Mouse (Mus musculus): ENCODE data around the gene Lpar1. TPM values are rescaled to one million over a fixed set of nuclear protein-coding genes. Genes with fewer than 3 reads are reported as not detected.
"Not testable (repeated sequence)": the region's sequence is repeated elsewhere in the genome, so short reads cannot be mapped to it uniquely, and the experiment has no call there.

Gene Lpar1
- polyA plus RNA-seq, 1 experiment from 2014 or later, result 29.6 TPM

DNA sequence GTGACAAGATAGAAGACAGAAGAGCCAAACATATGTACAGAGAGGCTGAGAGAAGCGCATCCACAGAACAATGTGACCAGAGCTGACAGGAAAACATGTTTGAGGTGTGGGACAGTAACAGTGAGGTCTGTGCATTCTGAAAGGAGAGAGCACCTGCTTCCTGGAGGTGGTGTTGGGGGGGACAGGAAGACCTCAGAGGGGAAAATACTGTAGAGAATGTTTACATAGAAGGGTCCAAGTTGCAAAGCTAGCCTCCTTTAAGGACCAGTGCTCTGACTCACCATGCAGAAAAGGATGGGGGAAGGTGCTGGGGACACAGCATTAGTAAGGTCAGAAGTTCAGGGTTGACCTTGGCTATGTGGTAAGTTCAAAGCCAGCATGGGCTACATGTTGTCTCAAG, 9.1 kb upstream of the Lpar1 start:
- Histone ChIP-seq H3K27me3 (no peaks in the 10 kb centered on the region), H3K27ac (replicated peaks) (no peak overlapping the region), H3K4me2 (replicated peaks) (no peak overlapping the region), H3K4me3 (no peak overlapping the region), H3K36me3 (no peaks in the 10 kb centered on the region), H3K9me3 (no peaks in the 10 kb centered on the region), H3K4me1 (no peaks in the 10 kb centered on the region), H3K9ac (replicated peaks) (no peak overlapping the region)
- WGBS, result 100% methylated on average over 1 of the region's 1 CpGs
- ATAC-seq (replicated peaks), result no peak

DNA sequence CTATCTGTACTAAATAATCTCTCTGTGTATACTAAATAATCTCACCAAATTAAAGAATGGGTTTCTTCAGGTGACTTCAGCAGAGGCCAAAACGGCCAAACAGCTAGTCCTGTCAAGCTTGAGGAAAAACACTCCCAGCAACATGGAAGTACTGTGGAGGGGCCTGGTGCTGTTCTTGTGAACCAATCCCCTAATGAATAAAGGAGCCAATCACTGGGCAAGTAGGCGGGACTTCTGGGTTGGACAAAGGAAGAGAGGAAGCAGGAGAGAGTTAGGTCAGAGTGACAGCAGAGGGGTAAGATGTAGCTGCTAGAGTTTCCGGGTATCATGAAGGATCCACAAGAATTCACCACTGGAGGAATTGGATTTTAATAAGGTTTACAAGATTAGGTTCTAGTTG, 3.3 kb upstream of the Lpar1 start:
- Histone ChIP-seq H3K27ac (replicated peaks) (no peak overlapping the region), H3K27me3 (no peaks in the 10 kb centered on the region), H3K9me3 (no peaks in the 10 kb centered on the region), H3K4me3 (no peak overlapping the region), H3K9ac (replicated peaks) (no peak overlapping the region), H3K4me1 (peaks cover 17% of the 10 kb centered on the region), H3K4me2 (replicated peaks) (no peak overlapping the region), H3K36me3 (no peaks in the 10 kb centered on the region)
- ATAC-seq (replicated peaks), result no peak
- WGBS, result 72% methylated on average over 3 of the region's 3 CpGs

GRCm38 (mm10) chr4:58554359-58554838, 701 bp upstream of the Lpar1 start:
- Histone ChIP-seq H3K27ac (replicated peaks) (no peak overlapping the region), H3K4me1 (peaks cover 17% of the 10 kb centered on the region), H3K4me2 (replicated peaks) (peak overlapping the region; percentile 92; the same call in 1 of the 2 replicates), H3K9ac (replicated peaks) (no peak overlapping the region), H3K27me3 (no peaks in the 10 kb centered on the region), H3K4me3 (no peak overlapping the region), H3K9me3 (no peaks in the 10 kb centered on the region), H3K36me3 (no peaks in the 10 kb centered on the region)
- 50% methylated on average over 10 of the region's 10 CpGs for WGBS
- no peak for ATAC-seq (replicated peaks)

- Histone ChIP-seq H3K36me3 (no peaks in the 10 kb centered on the region), H3K9me3 (no peaks in the 10 kb centered on the region), H3K9ac (replicated peaks) (peak overlapping the region; percentile 60), H3K4me2 (replicated peaks) (peak overlapping the region; percentile 92), H3K4me1 (peaks cover 17% of the 10 kb centered on the region), H3K4me3 (peak overlapping the region; percentile 68), H3K27ac (replicated peaks) (0 out of 2 replicates have a peak overlapping the region, but pooled peaks have one; percentile 17), H3K27me3 (no peaks in the 10 kb centered on the region)
- WGBS, result under 1% methylated on average over 70 of the region's 71 CpGs
- peak; percentile 88 for ATAC-seq (replicated peaks)
Observed at GRCm38 (mm10) chr4:58552731-58553630, 717 bp downstream of the Lpar1 start.

- Histone ChIP-seq H3K4me1 (peaks cover 17% of the 10 kb centered on the region), H3K9ac (replicated peaks) (peak overlapping the region; percentile 60; the same call in 1 of the 2 replicates), H3K27ac (replicated peaks) (no peak overlapping the region), H3K4me3 (peak overlapping the region; percentile 68), H3K36me3 (no peaks in the 10 kb centered on the region), H3K4me2 (replicated peaks) (peak overlapping the region; percentile 92), H3K27me3 (no peaks in the 10 kb centered on the region), H3K9me3 (no peaks in the 10 kb centered on the region)
- ATAC-seq (replicated peaks), result no peak
- WGBS, result 3% methylated on average over 10 of the region's 10 CpGs
Observed at GRCm38 (mm10) chr4:58552229-58552628, 1.5 kb downstream of the Lpar1 start.

DNA sequence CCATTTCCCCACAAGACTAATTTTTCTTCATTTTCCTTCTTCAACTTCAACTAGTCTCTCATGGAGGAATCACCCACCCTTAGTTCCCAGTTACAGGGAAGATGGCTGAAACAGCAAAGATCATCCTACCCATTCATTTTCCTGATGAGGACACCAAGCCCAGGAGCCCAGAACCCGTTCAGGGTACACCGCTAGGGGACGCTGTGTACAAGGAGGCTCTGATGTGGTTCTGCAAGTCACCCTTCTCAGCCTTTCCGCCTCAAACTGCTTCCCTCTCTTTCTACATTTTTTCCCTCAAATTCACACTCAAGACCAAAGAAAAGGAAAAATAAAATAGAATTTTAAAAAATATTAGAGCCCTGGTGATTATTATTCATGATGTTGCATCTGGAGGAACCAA, 1.9 kb downstream of the Lpar1 start:
- Histone ChIP-seq H3K4me3 (peak overlapping the region; percentile 68), H3K9me3 (no peaks in the 10 kb centered on the region), H3K4me2 (replicated peaks) (peak overlapping the region; percentile 92), H3K4me1 (peaks cover 18% of the 10 kb centered on the region), H3K36me3 (no peaks in the 10 kb centered on the region), H3K9ac (replicated peaks) (no peak overlapping the region), H3K27me3 (no peaks in the 10 kb centered on the region), H3K27ac (replicated peaks) (no peak overlapping the region)
- WGBS, result 2% methylated on average over 4 of the region's 4 CpGs
- no peak for ATAC-seq (replicated peaks)

DNA sequence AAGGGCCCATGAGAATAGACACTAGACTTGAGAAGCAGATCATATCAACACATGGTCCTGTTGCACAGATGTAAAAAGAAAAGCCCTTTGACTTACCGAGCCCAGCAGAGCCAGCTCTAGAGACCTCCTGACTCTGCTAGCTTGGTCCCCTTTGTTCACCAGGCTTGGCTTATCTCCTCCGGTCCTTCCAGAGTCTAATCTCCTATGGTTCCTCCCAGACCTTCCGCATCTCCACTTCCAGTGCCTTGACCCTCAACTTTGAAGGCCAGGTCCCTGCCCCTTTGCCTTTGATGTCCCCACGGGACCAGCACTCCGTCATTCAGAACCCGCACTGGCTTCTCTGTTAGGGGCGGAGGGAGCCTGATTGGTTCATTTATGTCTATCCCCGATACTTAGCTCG, 6.0 kb downstream of the Lpar1 start:
- Histone ChIP-seq H3K27ac (replicated peaks) (no peak overlapping the region), H3K4me1 (peaks cover 14% of the 10 kb centered on the region), H3K36me3 (no peaks in the 10 kb centered on the region), H3K9me3 (no peaks in the 10 kb centered on the region), H3K9ac (replicated peaks) (no peak overlapping the region), H3K27me3 (no peaks in the 10 kb centered on the region), H3K4me3 (no peak overlapping the region), H3K4me2 (replicated peaks) (no peak overlapping the region)
- WGBS, result 76% methylated on average over 9 of the region's 9 CpGs
- ATAC-seq (replicated peaks), result no peak

DNA sequence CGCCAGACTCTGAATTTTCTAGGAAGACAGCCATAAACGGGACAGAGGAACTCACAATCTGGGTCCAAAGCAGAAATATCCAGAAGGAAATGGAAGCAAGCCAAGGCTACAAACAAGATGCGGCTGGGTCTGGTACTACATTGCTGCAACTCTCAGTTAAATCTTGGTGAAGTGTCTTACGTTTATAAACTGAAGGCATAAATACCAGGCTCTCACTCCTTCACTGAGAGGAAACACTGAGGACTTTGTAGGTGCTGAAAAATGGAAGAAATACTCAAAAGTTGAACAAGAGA, 6.5 kb downstream of the Lpar1 start:
- Histone ChIP-seq H3K4me1 (peaks cover 9% of the 10 kb centered on the region), H3K27ac (replicated peaks) (no peak overlapping the region), H3K4me2 (replicated peaks) (no peak overlapping the region), H3K4me3 (no peak overlapping the region), H3K27me3 (no peaks in the 10 kb centered on the region), H3K9ac (replicated peaks) (no peak overlapping the region), H3K36me3 (no peaks in the 10 kb centered on the region), H3K9me3 (no peaks in the 10 kb centered on the region)
- ATAC-seq (replicated peaks), result peak; percentile 41; the same call in 1 of the 2 replicates
- 72% methylated on average over 4 of the region's 4 CpGs for whole genome bisulfite sequencing

- Histone ChIP-seq H3K4me2 (replicated peaks) (no peak overlapping the region), H3K9me3 (no peaks in the 10 kb centered on the region), H3K4me1 (peaks cover 8% of the 10 kb centered on the region), H3K4me3 (no peak overlapping the region), H3K27me3 (no peaks in the 10 kb centered on the region), H3K36me3 (no peaks in the 10 kb centered on the region), H3K9ac (replicated peaks) (no peak overlapping the region), H3K27ac (replicated peaks) (no peak overlapping the region)
- 37% methylated on average over 11 of the region's 11 CpGs for WGBS
- peak; percentile 54 for ATAC-seq (replicated peaks)
Observed at GRCm38 (mm10) chr4:58546441-58547272, 7.0 kb downstream of the Lpar1 start.

GRCm38 (mm10) chr4:58545888-58546432, 7.7 kb downstream of the Lpar1 start:
- WGBS, result 54% methylated on average over 9 of the region's 9 CpGs
- Histone ChIP-seq H3K27me3 (no peaks in the 10 kb centered on the region), H3K9ac (replicated peaks) (no peak overlapping the region), H3K36me3 (no peaks in the 10 kb centered on the region), H3K9me3 (no peaks in the 10 kb centered on the region), H3K4me1 (peaks cover 8% of the 10 kb centered on the region), H3K4me2 (replicated peaks) (no peak overlapping the region), H3K4me3 (no peak overlapping the region), H3K27ac (replicated peaks) (no peak overlapping the region)
- no peak for ATAC-seq (replicated peaks)

DNA sequence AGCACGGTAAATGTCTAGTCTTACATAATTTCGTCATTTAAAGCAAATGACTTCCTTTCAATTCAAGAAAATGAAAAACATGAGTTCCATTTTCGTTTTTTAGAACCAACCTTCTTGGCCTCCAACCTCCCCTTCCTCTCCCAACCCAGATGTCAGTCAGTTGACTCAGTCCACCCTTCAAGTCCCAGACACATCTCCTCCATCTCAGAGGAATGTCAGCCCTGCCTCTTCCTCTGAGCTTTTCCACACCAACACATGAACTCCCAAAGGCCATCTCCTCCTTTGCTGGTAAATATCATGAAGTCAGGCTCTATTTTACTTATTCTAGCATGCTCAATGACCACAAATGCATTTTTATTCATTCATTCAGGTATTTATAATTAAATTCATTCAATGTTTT, 10.5 kb downstream of the Lpar1 start:
- no peak overlapping the region for H3K27ac ChIP-seq (replicated peaks)
- WGBS, result 90% methylated on average over 3 of the region's 3 CpGs
- peaks cover 8% of the 10 kb centered on the region for H3K4me1 ChIP-seq
- H3K27me3 ChIP-seq, result no peaks in the 10 kb centered on the region
- no peak overlapping the region for H3K9ac ChIP-seq (replicated peaks)
- H3K4me2 ChIP-seq (replicated peaks), result no peak overlapping the region
- ATAC-seq (replicated peaks), result no peak
- no peak overlapping the region for H3K4me3 ChIP-seq
- H3K9me3 ChIP-seq, result no peaks in the 10 kb centered on the region
- H3K36me3 ChIP-seq, result no peaks in the 10 kb centered on the region

GRCm38 (mm10) chr4:58542656-58543055, 11.0 kb downstream of the Lpar1 start:
- not testable (repeated sequence) for H3K9ac ChIP-seq (replicated peaks); ATAC-seq (replicated peaks); H3K36me3 ChIP-seq; H3K4me3 ChIP-seq; H3K27ac ChIP-seq (replicated peaks); H3K27me3 ChIP-seq; H3K4me1 ChIP-seq; H3K4me2 ChIP-seq (replicated peaks); H3K9me3 ChIP-seq
- WGBS, result 93% methylated on average over 7 of the region's 7 CpGs

Data from forebrain, embryonic 15.5 days (tissue).